9 mouse cellular contexts compared by ENCODE assay signal in the genomic region with DNA sequence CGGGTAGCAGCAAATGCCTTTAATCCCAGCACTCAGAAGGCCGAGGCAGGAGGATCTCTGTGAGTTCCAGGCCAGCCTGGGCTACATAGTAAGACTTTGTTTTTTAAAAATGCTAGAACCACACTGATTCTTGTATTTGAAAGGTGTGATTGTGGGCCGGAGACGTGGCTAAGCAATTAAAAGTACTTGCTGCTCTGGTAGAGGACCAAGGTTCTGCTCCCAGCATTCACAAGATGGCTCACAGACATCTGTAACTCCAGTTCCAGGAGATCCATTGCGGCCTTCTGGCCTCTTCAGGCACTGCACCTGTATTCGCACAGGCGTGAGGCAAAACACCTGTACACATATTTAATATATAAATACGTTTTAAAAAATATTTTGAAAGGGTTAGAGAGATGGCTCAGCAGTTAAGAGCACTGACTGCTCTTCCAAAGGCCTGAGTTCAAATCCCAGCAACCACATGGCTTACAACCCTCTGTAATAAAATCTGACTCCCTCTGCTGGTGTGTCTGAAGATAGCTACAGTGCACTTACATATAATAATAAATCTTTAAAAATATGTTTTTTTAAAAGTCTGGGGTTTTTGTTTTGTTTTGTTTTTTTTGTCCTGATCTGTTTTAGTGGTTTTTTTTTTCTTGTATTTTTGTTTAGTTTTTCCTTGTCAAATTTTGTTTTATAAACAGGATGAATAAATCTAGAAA. TPM values are rescaled to one million over a fixed set of nuclear protein-coding genes. Genes with fewer than 3 reads are reported as not detected.
DNase-seq lines count a peak whose midpoint lies in the region; ATAC-seq and TF ChIP-seq lines count a peak whose summit lies in the region.
"Had no signal": no experiment of that assay in that cellular context is flagged by ENCODE, and none has a peak within 500 bp of the region (broad histone marks: within the 10 kb centered on the region; RNA-seq: fewer than 3 reads in every experiment).

No protein-coding gene starts in this region.

- no peak for ATAC-seq in erythroblast, adult 5-6 weeks (replicated peaks; ENCODE audit: low FRiP score, poor library complexity, severe bottlenecking)

- DNase-seq in spleen, adult 2 months (ENCODE audit: low read depth in 1 of 2, low spot score in 2 of 2), result peak in 1 of 2 experiments; percentile 11
- DNase-seq in spleen, postnatal 14 days (ENCODE audit: low spot score in 2 of 2), result no peak
- peak; percentile 32 for DNase-seq in limb, embryonic 10.5 days (ENCODE audit: low spot score)
- DNase-seq in thymus, postnatal 14 days, result peak; percentile 14
- no peak for DNase-seq in midbrain, embryonic 10.5 days (ENCODE audit: low spot score)
- DNase-seq in right cerebral cortex, postnatal 25 days, result no peak
- DNase-seq: cerebellum, adult 8-10 months had no signal

- no peak for TF ChIP-seq POLR2A in spleen, adult 2 months (IDR thresholded peaks at IDR 0.05; ENCODE audit: low read depth, low read length)

- H3K27ac ChIP-seq in spleen, adult 2 months (ENCODE audit: insufficient read depth, low read length), result peak overlapping the region; percentile 92
- H3K27ac ChIP-seq in limb, embryonic 10.5 days, result peak overlapping the region; percentile 95
- H3K27ac ChIP-seq in midbrain, embryonic 10.5 days (replicated peaks), result no peak overlapping the region

- H3K4me1 ChIP-seq in erythroblast, embryonic 14.5 days (ENCODE audit: control insufficient read depth), result peaks cover 21% of the 10 kb centered on the region
- peaks cover 9% of the 10 kb centered on the region; the same call in 1 of the 2 replicates for H3K4me1 ChIP-seq in spleen, adult 2 months (ENCODE audit: control insufficient read depth, insufficient read depth, insufficient read length)
- H3K4me1 ChIP-seq in limb, embryonic 10.5 days, result peaks cover 20% of the 10 kb centered on the region
- peaks cover 15% of the 10 kb centered on the region for H3K4me1 ChIP-seq in midbrain, embryonic 10.5 days

- H3K36me3 ChIP-seq in erythroblast, embryonic 14.5 days (ENCODE audit: control insufficient read depth), result no peaks in the 10 kb centered on the region
- no peaks in the 10 kb centered on the region for H3K36me3 ChIP-seq in spleen, adult 2 months (ENCODE audit: control insufficient read depth, insufficient read depth, low read length)
- 0 out of 2 replicates have a peak, but pooled peaks cover 3% of the 10 kb centered on the region for H3K36me3 ChIP-seq in limb, embryonic 10.5 days
- no peaks in the 10 kb centered on the region for H3K36me3 ChIP-seq in midbrain, embryonic 10.5 days

- no peak for TF ChIP-seq CTCF in spleen, adult 2 months (IDR thresholded peaks at IDR 0.05; ENCODE audit: extremely low read depth, insufficient read depth, insufficient read length, insufficient replicate concordance)

- peak overlapping the region; percentile 69 for H3K4me3 ChIP-seq in erythroblast, embryonic 14.5 days (replicated peaks)
- peak overlapping the region; percentile 18; the same call in 1 of the 2 replicates for H3K4me3 ChIP-seq in spleen, adult 2 months (ENCODE audit: extremely low read depth, insufficient read depth, insufficient read length)
- no peak overlapping the region for H3K4me3 ChIP-seq in limb, embryonic 10.5 days
- no peak overlapping the region for H3K4me3 ChIP-seq in midbrain, embryonic 10.5 days

- WGBS in spleen, adult 2 months, result 72% methylated on average over 8 of the region's 8 CpGs
- WGBS in limb, embryonic 10.5 days, result 91% methylated on average over 8 of the region's 8 CpGs
- 90% methylated on average over 8 of the region's 8 CpGs for WGBS in midbrain, embryonic 10.5 days

- no peaks in the 10 kb centered on the region for H3K27me3 ChIP-seq in erythroblast, embryonic 14.5 days (ENCODE audit: control insufficient read depth)
- H3K27me3 ChIP-seq in spleen, adult 2 months (ENCODE audit: control insufficient read depth, insufficient read depth, low read length), result no peaks in the 10 kb centered on the region
- no peaks in the 10 kb centered on the region for H3K27me3 ChIP-seq in limb, embryonic 10.5 days (ENCODE audit: low read depth, poor library complexity, severe bottlenecking)
- peaks cover 5% of the 10 kb centered on the region; the same call in 1 of the 2 replicates for H3K27me3 ChIP-seq in midbrain, embryonic 10.5 days (ENCODE audit: low read depth, poor library complexity, severe bottlenecking)

- H3K9me3 ChIP-seq in erythroblast, embryonic 14.5 days (ENCODE audit: control insufficient read depth, low read length), result no peaks in the 10 kb centered on the region
- no peaks in the 10 kb centered on the region for H3K9me3 ChIP-seq in limb, embryonic 10.5 days (replicated peaks)
- H3K9me3 ChIP-seq in midbrain, embryonic 10.5 days (replicated peaks), result no peaks in the 10 kb centered on the region

RNA-seq across cellular contexts. Expression of gene Birc3, which starts 0.7 kb away (rescaled TPM):
- polyA plus RNA-seq in erythroblast, embryonic 14.5 days (2012), result 0.05 and 0.09 TPM in 2 replicates
- 16.9 and 25.9 TPM in 2 replicates for total RNA-seq in erythroblast, adult 5-6 weeks (2015; ENCODE audit: low replicate concordance)
- total RNA-seq in erythroblast, adult 5-6 weeks (2017; ENCODE audit: low replicate concordance), result 9.3 and 10.6 TPM in 2 replicates
- 44.9 and 45.8 TPM in 2 replicates for polyA plus RNA-seq in spleen, adult 2 months (2012; rRNA removed)
- polyA plus RNA-seq in limb, embryonic 10.5 days (2016; fragmentation: Nextera tagmentation; extraction: Ambion mirVana), result 7.4 and 8.2 TPM in 2 replicates
- polyA plus RNA-seq in midbrain, embryonic 10.5 days (2016; fragmentation: Nextera tagmentation; extraction: Ambion mirVana), result 2.7 and 3.4 TPM in 2 replicates

RNA-seq across cellular contexts. Expression of gene Birc2, which starts 36.8 kb away (rescaled TPM):
- polyA plus RNA-seq in erythroblast, embryonic 14.5 days (2012), result 0.09 and 0.47 TPM in 2 replicates
- 29.4 and 33.2 TPM in 2 replicates for total RNA-seq in erythroblast, adult 5-6 weeks (2015; ENCODE audit: low replicate concordance)
- 35.0 and 37.4 TPM in 2 replicates for total RNA-seq in erythroblast, adult 5-6 weeks (2017; ENCODE audit: low replicate concordance)
- polyA plus RNA-seq in spleen, adult 2 months (2012; rRNA removed), result 16.4 and 17.7 TPM in 2 replicates
- polyA plus RNA-seq in limb, embryonic 10.5 days (2016; fragmentation: Nextera tagmentation; extraction: Ambion mirVana), result 26.8 and 37.6 TPM in 2 replicates
- 30.7 and 35.8 TPM in 2 replicates for polyA plus RNA-seq in midbrain, embryonic 10.5 days (2016; fragmentation: Nextera tagmentation; extraction: Ambion mirVana)

Comparison
In these comparisons a context has a peak if more than half of its experiments do, and no peak if none do; other contexts are left out.
1. H3K4me3 ChIP-seq: peak in erythroblast, embryonic 14.5 days (single experiment) and spleen, adult 2 months (single experiment); none in limb, embryonic 10.5 days (single experiment) and midbrain, embryonic 10.5 days (single experiment).
2. DNase-seq: peak in limb, embryonic 10.5 days (single experiment) and thymus, postnatal 14 days (single experiment); none in spleen, postnatal 14 days (0 of 2), midbrain, embryonic 10.5 days (single experiment) and right cerebral cortex, postnatal 25 days (single experiment).
3. RNA of gene Birc2, which starts 36.8 kb away (polyA plus RNA-seq): 26.8 to 37.6 TPM in limb, embryonic 10.5 days, 30.7 to 35.8 TPM in midbrain, embryonic 10.5 days and 16.4 to 17.7 TPM in spleen, adult 2 months; 0.09 to 0.47 TPM in erythroblast, embryonic 14.5 days; every median in the first group is over 10 times any median in the second.